Mouse (Mus musculus): Measurements from ENCODE around the gene Sema3g. TPM values are rescaled to one million over a fixed set of nuclear protein-coding genes. Genes with fewer than 3 reads are reported as not detected.

The Sema3g gene
- polyA plus RNA-seq, 1 experiment from 2014 or later: 0.90 TPM

DNA sequence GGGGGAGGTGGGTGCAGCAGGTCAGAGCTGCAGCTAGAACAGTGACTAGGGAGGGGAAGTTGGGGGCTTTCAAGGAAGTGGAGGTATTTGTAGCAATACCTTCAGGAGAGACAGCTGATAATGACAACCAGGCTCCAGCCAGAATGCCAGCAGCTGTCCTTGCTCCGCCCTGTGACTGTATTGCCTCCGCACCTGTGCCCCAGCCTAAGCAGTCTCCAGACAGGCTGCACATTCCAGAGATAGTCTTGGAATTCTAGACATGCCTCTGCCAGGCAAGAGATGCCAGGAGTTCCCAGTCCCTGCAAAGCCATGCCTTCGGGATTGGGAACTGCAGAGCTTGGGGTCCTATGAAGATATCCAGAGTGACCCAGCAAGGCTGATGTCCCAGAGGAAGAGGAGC lies 5.2 kb upstream of the Sema3g start:
- ATAC-seq (ENCODE audit: insufficient read depth, low FRiP score): no peak
- no peaks in the 10 kb centered on the region for H3K36me3 ChIP-seq (ENCODE audit: control insufficient read depth, insufficient read depth, low read length)
- no peak overlapping the region for H3K4me2 ChIP-seq (ENCODE audit: low read depth, low read length)
- H3K9me3 ChIP-seq (replicated peaks; ENCODE audit: control insufficient read depth, low read length): no peaks in the 10 kb centered on the region
- H3K9ac ChIP-seq (ENCODE audit: low read length): 0 out of 2 replicates have a peak overlapping the region, but pooled peaks have one; percentile 31
- H3K27me3 ChIP-seq (ENCODE audit: control insufficient read depth, insufficient read depth, low read length): no peaks in the 10 kb centered on the region
- H3K4me1 ChIP-seq (ENCODE audit: control insufficient read depth, insufficient read depth, low read length): 0 out of 2 replicates have a peak, but pooled peaks cover under 1% of the 10 kb centered on the region
- no peak overlapping the region for H3K4me3 ChIP-seq (replicated peaks; ENCODE audit: low read length)
- 63% methylated on average over 3 of the region's 3 CpGs for WGBS
- no peak overlapping the region for H3K27ac ChIP-seq (ENCODE audit: low read length)

DNA sequence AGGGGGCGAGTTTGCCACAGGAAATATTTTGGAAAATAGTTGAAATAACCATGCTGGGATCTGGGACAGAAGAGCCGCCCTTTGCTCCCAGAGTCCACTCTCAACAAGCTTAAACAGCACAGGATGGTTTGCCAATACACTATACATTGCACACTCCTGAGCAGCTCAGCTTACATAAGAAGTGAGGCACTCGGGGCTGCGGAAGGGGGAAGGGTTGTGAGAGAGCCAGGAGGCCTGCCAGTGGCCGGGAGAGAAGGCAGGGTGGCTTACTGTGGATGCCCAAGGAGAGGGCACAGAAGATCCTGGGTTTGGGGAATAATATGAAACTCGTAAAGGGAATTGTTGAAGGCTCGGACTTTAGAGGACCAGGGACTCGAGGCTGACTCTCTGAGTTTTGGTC lies 3.8 kb upstream of the Sema3g start:
- Histone ChIP-seq H3K9ac (ENCODE audit: low read length) (no peak overlapping the region), H3K27ac (ENCODE audit: low read length) (no peak overlapping the region), H3K36me3 (ENCODE audit: control insufficient read depth, insufficient read depth, low read length) (no peaks in the 10 kb centered on the region), H3K4me1 (ENCODE audit: control insufficient read depth, insufficient read depth, low read length) (0 out of 2 replicates have a peak, but pooled peaks cover 2% of the 10 kb centered on the region), H3K27me3 (ENCODE audit: control insufficient read depth, insufficient read depth, low read length) (no peaks in the 10 kb centered on the region), H3K4me3 (replicated peaks; ENCODE audit: low read length) (no peak overlapping the region), H3K4me2 (ENCODE audit: low read depth, low read length) (no peak overlapping the region), H3K9me3 (replicated peaks; ENCODE audit: control insufficient read depth, low read length) (no peaks in the 10 kb centered on the region)
- ATAC-seq (ENCODE audit: insufficient read depth, low FRiP score): no peak
- WGBS: 68% methylated on average over 8 of the region's 8 CpGs

DNA sequence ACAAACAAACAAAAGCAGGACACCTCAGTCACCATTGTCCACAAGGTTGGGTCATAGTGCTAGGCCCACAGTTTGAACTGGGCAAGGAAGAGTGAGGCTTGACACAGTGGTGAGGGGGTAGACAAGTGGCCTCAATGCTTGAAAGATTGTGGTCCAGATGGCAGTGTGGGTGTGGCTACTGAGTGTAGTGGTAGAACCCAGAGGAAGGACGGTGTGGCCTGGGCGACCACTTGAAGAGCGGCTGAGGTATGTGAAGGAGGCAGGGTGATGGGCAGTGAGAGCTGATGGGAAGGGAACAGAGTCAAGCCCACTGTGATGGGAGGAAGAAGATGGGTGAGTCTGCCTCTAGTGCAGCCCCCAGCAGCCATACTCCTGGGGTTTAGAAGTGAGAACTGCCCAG lies 3.0 kb upstream of the Sema3g start:
- Histone ChIP-seq H3K9ac (ENCODE audit: low read length) (no peak overlapping the region), H3K4me1 (ENCODE audit: control insufficient read depth, insufficient read depth, low read length) (0 out of 2 replicates have a peak, but pooled peaks cover 2% of the 10 kb centered on the region), H3K9me3 (replicated peaks; ENCODE audit: control insufficient read depth, low read length) (no peaks in the 10 kb centered on the region), H3K4me3 (replicated peaks; ENCODE audit: low read length) (no peak overlapping the region), H3K4me2 (ENCODE audit: low read depth, low read length) (no peak overlapping the region), H3K27ac (ENCODE audit: low read length) (no peak overlapping the region), H3K36me3 (ENCODE audit: control insufficient read depth, insufficient read depth, low read length) (no peaks in the 10 kb centered on the region), H3K27me3 (ENCODE audit: control insufficient read depth, insufficient read depth, low read length) (no peaks in the 10 kb centered on the region)
- 84% methylated on average over 3 of the region's 3 CpGs for WGBS
- no peak for ATAC-seq (ENCODE audit: insufficient read depth, low FRiP score)

DNA sequence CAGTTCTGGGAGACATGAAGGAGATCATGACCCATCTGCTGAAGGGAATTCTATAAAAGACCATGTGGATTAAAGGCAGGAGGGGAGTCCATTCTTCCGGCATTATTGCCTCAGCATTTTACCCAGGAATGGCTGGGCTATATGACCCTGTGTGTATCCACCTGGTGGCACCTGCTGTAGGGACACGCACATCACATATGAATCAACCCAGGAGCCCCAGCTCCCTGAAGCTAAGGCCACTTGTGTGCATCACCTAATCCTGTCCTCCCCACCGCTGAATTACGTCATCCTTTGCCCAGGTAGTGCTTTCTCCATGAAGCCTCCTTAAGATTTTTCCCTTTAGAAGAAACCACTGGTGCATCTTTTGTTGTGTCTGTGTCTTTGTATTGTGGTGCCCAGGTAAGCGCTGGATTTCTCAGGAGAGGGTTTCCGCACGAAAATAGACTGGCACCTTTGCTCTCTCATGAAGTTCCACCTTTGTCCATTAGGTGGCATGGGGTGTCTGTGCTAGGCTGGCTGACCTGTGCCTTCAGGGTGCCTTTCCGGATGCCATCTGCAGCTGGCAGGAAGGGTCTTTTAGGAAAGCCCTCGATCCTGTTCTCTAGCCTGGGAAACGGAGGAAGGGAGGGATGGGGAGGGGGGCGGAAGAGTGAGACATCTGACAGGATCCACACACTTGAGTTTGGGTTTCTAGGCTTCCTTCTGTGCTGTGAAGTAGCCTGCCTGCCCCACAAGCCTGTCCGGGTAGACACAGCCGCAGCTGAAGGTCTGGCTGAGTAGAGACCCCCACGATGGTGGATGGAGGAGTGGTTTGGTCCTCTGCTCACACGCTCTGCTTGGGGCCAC lies 2.3 kb upstream of the Sema3g start:
- Histone ChIP-seq H3K9ac (ENCODE audit: low read length) (no peak overlapping the region), H3K4me1 (ENCODE audit: control insufficient read depth, insufficient read depth, low read length) (0 out of 2 replicates have a peak, but pooled peaks cover 2% of the 10 kb centered on the region), H3K9me3 (replicated peaks; ENCODE audit: control insufficient read depth, low read length) (no peaks in the 10 kb centered on the region), H3K27ac (ENCODE audit: low read length) (no peak overlapping the region), H3K36me3 (ENCODE audit: control insufficient read depth, insufficient read depth, low read length) (no peaks in the 10 kb centered on the region), H3K4me2 (ENCODE audit: low read depth, low read length) (no peak overlapping the region), H3K27me3 (ENCODE audit: control insufficient read depth, insufficient read depth, low read length) (no peaks in the 10 kb centered on the region), H3K4me3 (replicated peaks; ENCODE audit: low read length) (no peak overlapping the region)
- peak; percentile 38; the same call in 1 of the 2 replicates for ATAC-seq (ENCODE audit: insufficient read depth, low FRiP score)
- WGBS: 35% methylated on average over 15 of the region's 15 CpGs

DNA sequence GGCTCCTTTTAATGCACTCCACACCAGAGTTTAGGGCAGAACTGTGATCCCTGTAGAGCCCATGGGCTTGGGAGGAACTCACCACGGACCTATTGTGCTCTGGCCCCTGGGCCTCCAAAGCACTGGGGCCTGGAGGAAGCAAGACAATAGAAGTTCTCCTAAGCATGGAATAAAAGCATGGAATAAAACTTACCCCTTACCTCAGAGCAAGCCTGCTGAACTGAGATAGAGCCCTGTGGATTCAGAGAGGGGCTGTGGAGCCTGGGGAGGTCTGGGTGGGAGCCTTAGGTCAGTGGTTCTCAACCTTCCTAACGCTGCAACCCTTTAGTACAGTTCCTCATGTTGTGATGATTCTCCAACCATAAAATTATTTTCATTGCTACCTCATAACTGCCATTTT lies 814 bp upstream of the Sema3g start, which contains the start of gene Nisch:
TSS of gene Nisch (minus strand) at position 101 of the 400 bp plus-strand sequence.
- 59% methylated on average over 2 of the region's 2 CpGs for WGBS
- H3K27me3 ChIP-seq (ENCODE audit: control insufficient read depth, insufficient read depth, low read length): no peaks in the 10 kb centered on the region
- H3K4me3 ChIP-seq (replicated peaks; ENCODE audit: low read length): no peak within 1 kb of the TSS
- 0 out of 2 replicates have a peak, but pooled peaks cover 2% of the 10 kb centered on the region for H3K4me1 ChIP-seq (ENCODE audit: control insufficient read depth, insufficient read depth, low read length)
- H3K4me2 ChIP-seq (ENCODE audit: low read depth, low read length): peak within 1 kb of the TSS; percentile 14; the same call in 1 of the 2 replicates
- no peaks in the 10 kb centered on the region for H3K9me3 ChIP-seq (replicated peaks; ENCODE audit: control insufficient read depth, low read length)
- H3K9ac ChIP-seq (ENCODE audit: low read length): peak within 1 kb of the TSS; percentile 41
- no peak within 1 kb of the TSS for H3K27ac ChIP-seq (ENCODE audit: low read length)
- no peaks in the 10 kb centered on the region for H3K36me3 ChIP-seq (ENCODE audit: control insufficient read depth, insufficient read depth, low read length)
- no peak for ATAC-seq (ENCODE audit: insufficient read depth, low FRiP score)

GRCm38 (mm10) chr14:31226978-31227377 lies 9.3 kb downstream of the Sema3g start:
- Histone ChIP-seq H3K4me1 (ENCODE audit: control insufficient read depth, insufficient read depth, low read length) (peaks cover 13% of the 10 kb centered on the region), H3K36me3 (ENCODE audit: control insufficient read depth, insufficient read depth, low read length) (no peaks in the 10 kb centered on the region), H3K27ac (ENCODE audit: low read length) (peak overlapping the region; percentile 67), H3K9me3 (replicated peaks; ENCODE audit: control insufficient read depth, low read length) (no peaks in the 10 kb centered on the region), H3K9ac (ENCODE audit: low read length) (peak overlapping the region; percentile 51; the same call in 1 of the 2 replicates), H3K4me2 (ENCODE audit: low read depth, low read length) (no peak overlapping the region), H3K27me3 (ENCODE audit: control insufficient read depth, insufficient read depth, low read length) (no peaks in the 10 kb centered on the region), H3K4me3 (replicated peaks; ENCODE audit: low read length) (no peak overlapping the region)
- peak; percentile 79; the same call in 1 of the 2 replicates for ATAC-seq (ENCODE audit: insufficient read depth, low FRiP score)
- 37% methylated on average over 4 of the region's 4 CpGs for WGBS

GRCm38 (mm10) chr14:31228234-31228633 lies 10.6 kb downstream of the Sema3g start:
- no peak for ATAC-seq (ENCODE audit: insufficient read depth, low FRiP score)
- H3K27me3 ChIP-seq (ENCODE audit: control insufficient read depth, insufficient read depth, low read length): no peaks in the 10 kb centered on the region
- no peak overlapping the region for H3K27ac ChIP-seq (ENCODE audit: low read length)
- H3K9me3 ChIP-seq (replicated peaks; ENCODE audit: control insufficient read depth, low read length): no peaks in the 10 kb centered on the region
- no peaks in the 10 kb centered on the region for H3K36me3 ChIP-seq (ENCODE audit: control insufficient read depth, insufficient read depth, low read length)
- H3K4me2 ChIP-seq (ENCODE audit: low read depth, low read length): no peak overlapping the region
- H3K9ac ChIP-seq (ENCODE audit: low read length): no peak overlapping the region
- no peak overlapping the region for H3K4me3 ChIP-seq (replicated peaks; ENCODE audit: low read length)
- 46% methylated on average over 6 of the region's 6 CpGs for WGBS
- peaks cover 13% of the 10 kb centered on the region for H3K4me1 ChIP-seq (ENCODE audit: control insufficient read depth, insufficient read depth, low read length)

GRCm38 (mm10) chr14:31230442-31230841 lies 12.8 kb downstream of the Sema3g start:
- H3K27me3 ChIP-seq (ENCODE audit: control insufficient read depth, insufficient read depth, low read length): no peaks in the 10 kb centered on the region
- no peak overlapping the region for H3K9ac ChIP-seq (ENCODE audit: low read length)
- no peak overlapping the region for H3K4me2 ChIP-seq (ENCODE audit: low read depth, low read length)
- H3K4me3 ChIP-seq (replicated peaks; ENCODE audit: low read length): no peak overlapping the region
- 61% methylated on average over 8 of the region's 8 CpGs for WGBS
- H3K9me3 ChIP-seq (replicated peaks; ENCODE audit: control insufficient read depth, low read length): no peaks in the 10 kb centered on the region
- peaks cover 7% of the 10 kb centered on the region for H3K4me1 ChIP-seq (ENCODE audit: control insufficient read depth, insufficient read depth, low read length)
- no peaks in the 10 kb centered on the region for H3K36me3 ChIP-seq (ENCODE audit: control insufficient read depth, insufficient read depth, low read length)
- ATAC-seq (ENCODE audit: insufficient read depth, low FRiP score): no peak
- H3K27ac ChIP-seq (ENCODE audit: low read length): no peak overlapping the region

GRCm38 (mm10) chr14:31232404-31233069 lies 14.9 kb downstream of the Sema3g start:
- Histone ChIP-seq H3K4me3 (replicated peaks; ENCODE audit: low read length) (no peak overlapping the region), H3K9ac (ENCODE audit: low read length) (0 out of 2 replicates have a peak overlapping the region, but pooled peaks have one; percentile 11), H3K27ac (ENCODE audit: low read length) (no peak overlapping the region), H3K4me1 (ENCODE audit: control insufficient read depth, insufficient read depth, low read length) (no peaks in the 10 kb centered on the region), H3K9me3 (replicated peaks; ENCODE audit: control insufficient read depth, low read length) (no peaks in the 10 kb centered on the region), H3K36me3 (ENCODE audit: control insufficient read depth, insufficient read depth, low read length) (no peaks in the 10 kb centered on the region), H3K27me3 (ENCODE audit: control insufficient read depth, insufficient read depth, low read length) (no peaks in the 10 kb centered on the region), H3K4me2 (ENCODE audit: low read depth, low read length) (no peak overlapping the region)
- WGBS: 84% methylated on average over 13 of the region's 13 CpGs
- ATAC-seq (ENCODE audit: insufficient read depth, low FRiP score): no peak
